Mouse (Mus musculus) stomach, postnatal 0 days (tissue): Measurements from ENCODE around the gene Scml4.

Source experiments
- CTCF ChIP-seq: IDR thresholded peaks from 2 replicates; pipeline ENCODE4 v1.5.1; 2016; ENCODE audit warnings: antibody characterized with exemption, low read depth, mild to moderate bottlenecking, moderate library complexity
- EP300 ChIP-seq: optimal IDR thresholded peaks from 2 replicates; pipeline ENCODE3; 2016; ENCODE audit warnings: antibody characterized with exemption

DNA sequence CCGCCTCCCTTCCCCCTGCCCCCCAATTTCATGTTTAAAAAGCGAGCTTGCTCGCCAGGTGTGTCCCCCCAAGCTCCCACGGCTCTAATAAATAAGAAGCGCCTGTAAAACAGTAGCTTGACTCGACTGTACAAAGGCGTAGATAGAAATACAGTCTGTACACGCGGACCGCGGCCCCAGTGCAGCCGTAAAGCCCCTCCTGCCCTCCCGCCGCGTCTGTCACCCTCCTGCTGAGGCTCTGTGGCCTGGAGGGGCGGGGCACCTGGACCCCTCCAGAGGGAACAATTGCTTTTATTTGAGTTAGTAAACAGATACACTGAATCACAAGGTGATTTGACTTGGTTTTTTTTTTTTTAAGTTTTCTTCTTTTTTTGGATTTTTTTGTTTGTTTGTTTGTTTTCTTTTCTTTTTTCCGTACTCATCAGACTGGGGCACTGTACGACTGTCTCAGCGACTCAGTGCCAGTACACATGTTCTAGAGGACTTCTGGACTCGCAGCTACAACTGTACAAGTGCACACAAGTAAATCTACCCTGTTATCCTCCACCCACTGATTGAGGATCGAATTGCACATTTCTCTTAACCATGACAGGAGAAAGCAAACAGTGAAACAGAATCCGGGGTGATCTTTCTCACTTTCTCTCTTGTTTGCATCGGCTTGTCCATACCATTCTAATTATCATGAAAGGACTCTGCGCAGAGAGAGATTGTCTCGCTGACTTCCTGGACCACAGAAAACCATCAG lies 142.7 kb downstream of the Scml4 start:
- TF ChIP-seq CTCF = no peak
- TF ChIP-seq EP300 = no peak
